Mouse (Mus musculus) heart, embryonic 10.5 days (tissue): ENCODE data around the gene Cotl1. TPM values are rescaled to one million over a fixed set of nuclear protein-coding genes. Genes with fewer than 3 reads are reported as not detected.

Experiments used
- DNase-seq: peaks from one replicate; pipeline ENCODE4 v3.0.0-alpha.2; 2017; ENCODE audit warnings: low spot score
- H3K27ac ChIP-seq: fragments of 300-500 bp; sonication (generic); 2 replicates; pipeline ENCODE4 v1.5.1; 2016; ENCODE audit warnings: mild to moderate bottlenecking
- H3K27me3 ChIP-seq: fragments of 300-500 bp; sonication (generic); 2 replicates; pipeline ENCODE4 v1.6.1; 2016; ENCODE audit warnings: mild to moderate bottlenecking; ENCODE audit not compliant: poor library complexity, insufficient read depth, severe bottlenecking
- H3K36me3 ChIP-seq: fragments of 300-500 bp; sonication (generic); 2 replicates; pipeline ENCODE4 v1.6.1; 2016; ENCODE audit warnings: mild to moderate bottlenecking, moderate library complexity
- H3K4me1 ChIP-seq: fragments of 300-500 bp; sonication (generic); 2 replicates; pipeline ENCODE4 v1.6.1; 2016; ENCODE audit warnings: mild to moderate bottlenecking
- H3K4me3 ChIP-seq: fragments of 300-500 bp; sonication (generic); 2 replicates; pipeline ENCODE4 v1.5.1; 2016; ENCODE audit warnings: mild to moderate bottlenecking, moderate library complexity
- H3K9me3 ChIP-seq: fragments of 300-500 bp; sonication (generic); 2 replicates; pipeline ENCODE4 v1.6.1; 2016; ENCODE audit warnings: mild to moderate bottlenecking, moderate library complexity
- WGBS: fragments of 180-500 bp; shearing (Covaris S2); methylation state at CpG from one replicate; pipeline ENCODE4 v1.1.7; 2016; 5-methylcytosine and 5-hydroxymethylcytosine counted together
- polyA plus RNA-seq: library from polyadenylated mRNA; unstranded; fragments of >200 nt; fragmentation: Nextera tagmentation; extraction: Ambion mirVana; gene quantifications from 2 replicates; pipeline ENCODE4 v1.2.1, GENCODE M21; 2016

The Cotl1 gene
- polyA plus RNA-seq, 1 experiment from 2014 or later: 55.7 TPM

- Histone ChIP-seq H3K36me3 (no peaks in the 10 kb centered on the region), H3K4me1 (peaks cover 30% of the 10 kb centered on the region), H3K9me3 (no peaks in the 10 kb centered on the region), H3K27me3 (peaks cover 9% of the 10 kb centered on the region; the same call in 1 of the 2 replicates), H3K27ac (peak overlapping the region; percentile 80), H3K4me3 (no peak overlapping the region)
- peak; percentile 84 for DNase-seq
- WGBS: 35% methylated on average over 16 of the region's 16 CpGs
Measured at GRCm38 (mm10) chr8:119791804-119792704, 48.3 kb downstream of the Cotl1 start.

- H3K4me3 ChIP-seq: no peak overlapping the region
- H3K36me3 ChIP-seq: no peaks in the 10 kb centered on the region
- no peak overlapping the region for H3K27ac ChIP-seq
- H3K9me3 ChIP-seq: no peaks in the 10 kb centered on the region
- H3K4me1 ChIP-seq: peaks cover 42% of the 10 kb centered on the region
- no peak for DNase-seq
- 87% methylated on average over 7 of the region's 7 CpGs for WGBS
- H3K27me3 ChIP-seq: peaks cover 22% of the 10 kb centered on the region
Measured at GRCm38 (mm10) chr8:119789581-119789980, 50.8 kb downstream of the Cotl1 start.

DNA sequence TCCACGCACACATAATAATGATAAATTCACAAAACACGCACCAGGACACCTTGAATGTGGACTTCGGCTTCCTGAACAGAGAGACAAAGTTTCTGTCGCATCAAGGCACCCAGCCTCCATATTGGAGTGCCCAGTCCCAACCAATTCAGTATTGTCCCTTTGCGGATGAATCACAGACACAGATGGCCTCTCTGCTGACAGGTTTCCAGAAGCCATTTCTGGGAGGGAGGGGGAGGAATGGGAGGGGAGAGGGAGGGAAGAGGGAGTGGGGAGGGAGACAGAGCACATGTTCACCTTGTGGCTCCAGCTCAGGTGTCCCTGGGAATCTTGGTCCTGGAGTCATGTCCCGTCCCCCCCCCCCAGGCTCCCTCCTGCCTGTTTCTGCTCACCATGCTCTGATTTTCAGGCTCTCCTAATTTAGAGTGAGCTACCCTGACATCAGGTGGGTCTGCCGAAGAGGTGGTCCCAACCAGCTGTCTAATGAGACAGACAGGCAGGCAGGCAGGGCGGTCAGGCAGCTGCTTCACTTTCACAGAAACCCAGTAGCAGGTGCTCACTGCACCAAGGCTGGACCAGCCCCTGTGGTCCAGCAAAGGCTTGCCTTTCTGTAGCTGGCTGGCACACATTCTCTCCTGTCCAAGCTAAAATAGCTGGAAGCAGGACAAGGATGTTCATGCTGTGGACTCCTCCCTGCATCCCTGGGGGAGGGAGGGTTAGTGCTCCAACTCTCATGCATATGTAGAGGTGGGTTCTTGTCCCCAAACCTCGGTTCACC is 51.5 kb downstream of the Cotl1 start:
- no peak for DNase-seq
- WGBS: 74% methylated on average over 9 of the region's 9 CpGs
- Histone ChIP-seq H3K27ac (0 out of 2 replicates have a peak overlapping the region, but pooled peaks have one; percentile 5), H3K27me3 (peaks cover 30% of the 10 kb centered on the region), H3K36me3 (no peaks in the 10 kb centered on the region), H3K9me3 (no peaks in the 10 kb centered on the region), H3K4me3 (no peak overlapping the region), H3K4me1 (peaks cover 50% of the 10 kb centered on the region)

DNA sequence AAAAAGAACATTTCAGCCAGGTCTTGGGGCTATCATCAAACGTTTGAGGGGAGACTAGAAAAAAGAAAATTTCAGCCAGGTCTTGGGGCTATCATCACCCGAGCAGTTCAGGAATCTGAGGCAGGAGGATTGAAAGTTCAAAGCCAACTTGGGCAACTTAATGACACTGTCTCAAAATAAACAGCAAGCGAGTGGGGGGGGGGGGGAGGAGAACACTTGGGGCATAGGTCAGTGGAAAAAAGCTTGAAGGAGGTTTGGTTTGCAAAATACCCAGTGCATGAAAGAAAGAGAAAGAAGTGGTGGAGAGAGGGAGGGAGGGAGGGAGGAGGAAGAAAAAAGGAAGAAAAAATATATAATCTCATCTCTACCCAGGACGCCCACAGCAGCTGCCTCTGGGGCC is 53.0 kb downstream of the Cotl1 start:
- no peak for DNase-seq
- H3K4me3 ChIP-seq: no peak overlapping the region
- H3K36me3 ChIP-seq: no peaks in the 10 kb centered on the region
- no peak overlapping the region for H3K27ac ChIP-seq
- H3K27me3 ChIP-seq: peaks cover 34% of the 10 kb centered on the region
- H3K9me3 ChIP-seq: no peaks in the 10 kb centered on the region
- WGBS: 49% methylated on average over 4 of the region's 4 CpGs
- H3K4me1 ChIP-seq: peaks cover 52% of the 10 kb centered on the region

DNA sequence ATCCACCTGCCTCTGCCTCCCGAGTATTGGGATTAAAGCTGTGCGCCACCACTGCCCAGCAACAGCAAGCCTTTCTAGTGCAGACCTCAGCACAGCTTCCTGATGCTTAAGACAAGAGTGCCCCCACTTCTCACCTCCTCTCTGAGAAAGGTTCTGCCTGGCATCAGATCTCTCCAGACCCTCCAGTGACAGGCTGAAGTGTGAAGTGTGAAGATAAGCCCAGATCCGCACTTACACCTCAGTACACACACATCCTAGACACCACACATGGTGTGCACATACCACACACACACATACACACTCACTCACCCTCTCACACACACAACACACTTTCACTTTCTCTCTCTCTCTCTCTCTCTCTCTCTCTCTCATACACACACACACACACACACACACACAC is 53.5 kb downstream of the Cotl1 start:
- Histone ChIP-seq H3K27me3 (peaks cover 34% of the 10 kb centered on the region), H3K4me1 (peaks cover 47% of the 10 kb centered on the region)
- 39% methylated on average over 3 of the region's 3 CpGs for WGBS

DNA sequence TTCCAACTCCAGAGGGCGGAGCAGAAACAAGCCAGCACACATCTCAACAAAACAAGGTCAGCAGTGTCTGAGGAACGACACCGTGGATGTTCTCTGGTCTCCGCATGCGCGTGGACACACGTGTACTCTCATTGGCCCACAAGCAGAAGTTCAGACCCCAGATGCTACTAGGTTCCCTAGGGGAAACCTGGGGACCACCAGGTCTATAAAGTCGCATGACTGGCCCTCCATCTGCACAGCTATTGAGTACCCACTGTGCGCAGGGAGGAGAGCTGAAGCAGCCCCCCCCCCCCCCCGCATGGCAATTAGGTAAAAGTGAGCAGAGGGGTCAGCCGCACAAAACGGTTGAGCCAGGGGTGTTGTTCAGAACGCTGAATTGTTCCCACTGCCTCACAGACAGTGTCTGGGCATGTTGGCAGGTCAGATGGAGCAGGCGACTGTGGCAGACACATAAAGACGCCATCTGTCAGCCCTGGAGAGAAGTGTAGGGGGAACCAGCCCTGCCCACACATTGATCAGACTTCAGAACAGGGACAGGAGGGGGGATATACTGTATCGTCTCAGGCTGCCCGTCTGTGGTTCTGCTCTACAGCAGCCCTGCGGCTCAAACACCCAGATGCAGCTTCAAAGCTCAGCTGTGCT is 54.5 kb downstream of the Cotl1 start:
- Histone ChIP-seq H3K27me3 (peaks cover 38% of the 10 kb centered on the region), H3K36me3 (no peaks in the 10 kb centered on the region), H3K4me1 (peaks cover 37% of the 10 kb centered on the region), H3K4me3 (no peak overlapping the region), H3K27ac (no peak overlapping the region; the same call in 1 of the 2 replicates), H3K9me3 (no peaks in the 10 kb centered on the region)
- WGBS: 66% methylated on average over 18 of the region's 18 CpGs
- DNase-seq: no peak

More for the DNA sequence above, 53.5 kb downstream of the Cotl1 start:
- Histone ChIP-seq H3K4me3 (no peak overlapping the region), H3K36me3 (no peaks in the 10 kb centered on the region), H3K9me3 (no peaks in the 10 kb centered on the region), H3K27ac (no peak overlapping the region)
- no peak for DNase-seq

- WGBS: 63% methylated on average over 7 of the region's 7 CpGs
- Histone ChIP-seq H3K27me3 (peaks cover 47% of the 10 kb centered on the region), H3K9me3 (no peaks in the 10 kb centered on the region), H3K4me3 (no peak overlapping the region), H3K27ac (0 out of 2 replicates have a peak overlapping the region, but pooled peaks have one; percentile 75), H3K36me3 (no peaks in the 10 kb centered on the region), H3K4me1 (peaks cover 34% of the 10 kb centered on the region)
- no peak for DNase-seq
Measured at GRCm38 (mm10) chr8:119784676-119785075, 55.7 kb downstream of the Cotl1 start.

DNA sequence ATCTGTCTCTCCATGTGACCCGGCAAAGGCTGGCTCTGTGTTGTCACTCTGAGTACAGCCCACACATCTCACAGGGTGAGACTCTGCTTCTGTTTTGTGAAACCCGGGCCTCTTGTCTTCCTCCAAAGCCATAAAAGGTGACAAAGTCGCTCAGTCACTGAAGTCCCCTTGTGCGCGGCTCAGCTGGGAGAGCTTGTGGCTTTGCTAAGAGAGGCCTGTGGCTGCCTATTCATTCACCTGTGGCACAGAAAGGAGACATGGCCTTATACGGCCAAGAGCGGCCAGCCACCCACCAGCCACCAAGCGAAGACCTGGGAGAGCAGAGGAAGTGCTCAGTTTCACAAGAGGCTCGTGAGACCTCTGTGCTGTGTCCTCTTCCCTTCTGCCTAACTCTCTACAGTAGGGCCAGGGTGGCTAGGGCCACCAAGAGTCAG is 56.2 kb downstream of the Cotl1 start:
- Histone ChIP-seq H3K4me1 (peaks cover 39% of the 10 kb centered on the region), H3K36me3 (no peaks in the 10 kb centered on the region), H3K27ac (peak overlapping the region; percentile 75), H3K9me3 (no peaks in the 10 kb centered on the region), H3K4me3 (no peak overlapping the region), H3K27me3 (peaks cover 44% of the 10 kb centered on the region)
- DNase-seq: no peak
- 32% methylated on average over 9 of the region's 9 CpGs for WGBS

- peak overlapping the region; percentile 75; the same call in 1 of the 2 replicates for H3K27ac ChIP-seq
- H3K4me3 ChIP-seq: no peak overlapping the region
- peaks cover 38% of the 10 kb centered on the region for H3K4me1 ChIP-seq
- no peak for DNase-seq
- H3K9me3 ChIP-seq: no peaks in the 10 kb centered on the region
- H3K36me3 ChIP-seq: no peaks in the 10 kb centered on the region
- 54% methylated on average over 6 of the region's 6 CpGs for WGBS
- H3K27me3 ChIP-seq: peaks cover 38% of the 10 kb centered on the region
Measured at GRCm38 (mm10) chr8:119783579-119783978, 56.8 kb downstream of the Cotl1 start.

GRCm38 (mm10) chr8:119782715-119783114 is 57.6 kb downstream of the Cotl1 start:
- H3K27me3 ChIP-seq: peaks cover 38% of the 10 kb centered on the region
- no peak overlapping the region for H3K27ac ChIP-seq
- H3K9me3 ChIP-seq: no peaks in the 10 kb centered on the region
- peaks cover 44% of the 10 kb centered on the region for H3K4me1 ChIP-seq
- 4% methylated on average over 5 of the region's 5 CpGs for WGBS
- no peak for DNase-seq
- no peaks in the 10 kb centered on the region for H3K36me3 ChIP-seq
- H3K4me3 ChIP-seq: no peak overlapping the region

- peaks cover 50% of the 10 kb centered on the region for H3K4me1 ChIP-seq
Measured at GRCm38 (mm10) chr8:119781086-119781840, 59.1 kb downstream of the Cotl1 start.

GRCm38 (mm10) chr8:119780402-119781049 is 59.8 kb downstream of the Cotl1 start:
- Histone ChIP-seq H3K36me3 (no peaks in the 10 kb centered on the region), H3K27me3 (peaks cover 28% of the 10 kb centered on the region), H3K9me3 (no peaks in the 10 kb centered on the region), H3K4me1 (peaks cover 44% of the 10 kb centered on the region), H3K27ac (no peak overlapping the region), H3K4me3 (no peak overlapping the region)
- no peak for DNase-seq
- 74% methylated on average over 9 of the region's 9 CpGs for WGBS

More at GRCm38 (mm10) chr8:119781086-119781840, 59.1 kb downstream of the Cotl1 start:
- H3K36me3 ChIP-seq: no peaks in the 10 kb centered on the region
- H3K27ac ChIP-seq: no peak overlapping the region
- H3K9me3 ChIP-seq: no peaks in the 10 kb centered on the region
- WGBS: 60% methylated on average over 4 of the region's 4 CpGs
- H3K27me3 ChIP-seq: peaks cover 36% of the 10 kb centered on the region
- DNase-seq: no peak
- H3K4me3 ChIP-seq: no peak overlapping the region
